Mouse (Mus musculus) neural tube, embryonic 11.5 days (tissue): ENCODE results near the gene 4930432K21Rik. TPM values are rescaled to one million over a fixed set of nuclear protein-coding genes. Genes with fewer than 3 reads are reported as not detected.

Experiments
- ATAC-seq: fragments of 200-750 bp; cut with Nextera tagmentation; 2 replicates; pipeline ENCODE4 v1.8.0; 2017; ENCODE audit warnings: moderate number of reproducible peaks, mild to moderate bottlenecking, moderate TSS enrichment, moderate library complexity; ENCODE audit not compliant: insufficient read depth, low FRiP score, low TSS enrichment
- DNase-seq: peaks from one replicate; pipeline ENCODE4 v3.0.0-alpha.2; 2015; ENCODE audit warnings: low spot score
- H3K27ac ChIP-seq: fragments of 300-500 bp; sonication (generic); 2 replicates; pipeline ENCODE4 v1.5.1; 2014; ENCODE audit warnings: low read depth, mild to moderate bottlenecking, low read length
- H3K27me3 ChIP-seq: fragments of 300-500 bp; sonication (generic); 2 replicates; pipeline ENCODE4 v1.6.1; 2014; ENCODE audit warnings: mild to moderate bottlenecking, low read length, mixed read lengths; ENCODE audit not compliant: control insufficient read depth, insufficient read depth
- H3K36me3 ChIP-seq: fragments of 300-500 bp; sonication (generic); 2 replicates; pipeline ENCODE4 v1.6.1; 2014; ENCODE audit warnings: mild to moderate bottlenecking, low read length, moderate library complexity, mixed read lengths; ENCODE audit not compliant: control insufficient read depth, insufficient read depth
- H3K4me1 ChIP-seq: fragments of 300-500 bp; sonication (generic); 2 replicates; pipeline ENCODE4 v1.6.1; 2014; ENCODE audit warnings: low read length, mixed read lengths; ENCODE audit not compliant: control insufficient read depth, insufficient read depth
- H3K4me2 ChIP-seq: fragments of 300-500 bp; sonication (generic); 2 replicates; pipeline ENCODE4 v1.6.1; 2014; ENCODE audit warnings: low read depth, mild to moderate bottlenecking, moderate library complexity
- H3K4me3 ChIP-seq: fragments of 300-500 bp; sonication (generic); 2 replicates; pipeline ENCODE4 v1.5.1; 2014; ENCODE audit warnings: low read depth, low read length
- H3K9ac ChIP-seq: fragments of 300-500 bp; sonication (generic); 2 replicates; pipeline ENCODE4 v1.6.1; 2014; ENCODE audit warnings: mild to moderate bottlenecking, low read length
- H3K9me3 ChIP-seq: fragments of 300-500 bp; sonication (generic); 2 replicates; pipeline ENCODE4 v1.6.1; 2016; ENCODE audit warnings: low read length; ENCODE audit not compliant: control insufficient read depth
- WGBS: fragments of 180-500 bp; shearing (Covaris S2); extraction: QIAGEN DNeasy Blood & Tissue Kit; methylation state at CpG from one replicate; pipeline ENCODE4 v1.1.7; 2014; 5-methylcytosine and 5-hydroxymethylcytosine counted together
- polyA plus RNA-seq: library from polyadenylated mRNA; unstranded; fragments of >200 nt; fragmentation: Nextera tagmentation; extraction: Ambion mirVana; gene quantifications from 2 replicates; pipeline ENCODE4 v1.2.1, GENCODE M21; 2014

Gene 4930432K21Rik
- polyA plus RNA-seq, 1 experiment from 2014 or later: 1.0 TPM

- no peak overlapping the region for H3K27ac ChIP-seq
- no peaks in the 10 kb centered on the region for H3K27me3 ChIP-seq
- peaks cover 4% of the 10 kb centered on the region for H3K36me3 ChIP-seq
- ATAC-seq: no peak
- no peak overlapping the region for H3K4me3 ChIP-seq
- no peaks in the 10 kb centered on the region for H3K9me3 ChIP-seq
- WGBS: 91% methylated on average over 6 of the region's 6 CpGs
- no peak for DNase-seq
- H3K4me1 ChIP-seq: peaks cover 12% of the 10 kb centered on the region
- H3K9ac ChIP-seq: no peak overlapping the region
- H3K4me2 ChIP-seq: no peak overlapping the region
Observed at GRCm38 (mm10) chr8:84106216-84107040, 41.4 kb upstream of the 4930432K21Rik start.

- 88% methylated on average over 6 of the region's 6 CpGs for WGBS
- ATAC-seq (no peak), DNase-seq (no peak)
Observed at GRCm38 (mm10) chr8:84115646-84116045, 32.2 kb upstream of the 4930432K21Rik start.

DNA sequence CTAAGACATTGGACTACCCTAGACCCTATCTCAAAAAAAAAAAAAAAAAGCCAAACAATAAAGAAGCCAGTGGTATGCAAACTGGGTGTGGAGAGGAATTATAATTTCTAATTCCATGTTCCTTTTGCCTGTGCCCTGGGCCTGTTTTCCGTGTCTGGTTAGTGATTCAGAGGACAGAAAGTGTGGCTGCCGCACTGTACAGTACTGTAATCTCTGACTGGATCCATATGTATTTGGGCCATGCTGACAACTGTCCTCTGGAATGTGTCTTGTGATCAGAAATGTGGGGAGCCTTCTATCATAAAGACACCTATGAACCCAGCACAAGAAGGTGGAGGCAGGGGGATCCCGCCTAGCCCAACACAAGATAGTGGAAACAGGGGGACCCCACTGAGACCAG, 25.7 kb upstream of the 4930432K21Rik start:
- Histone ChIP-seq H3K4me2 (no peak overlapping the region), H3K36me3 (no peaks in the 10 kb centered on the region), H3K27ac (no peak overlapping the region), H3K9me3 (no peaks in the 10 kb centered on the region), H3K27me3 (no peaks in the 10 kb centered on the region), H3K4me1 (no peaks in the 10 kb centered on the region), H3K4me3 (no peak overlapping the region), H3K9ac (no peak overlapping the region)
- DNase-seq (no peak), ATAC-seq (no peak)
- 81% methylated on average over 3 of the region's 3 CpGs for WGBS

More at GRCm38 (mm10) chr8:84115646-84116045, 32.2 kb upstream of the 4930432K21Rik start:
- no peak overlapping the region for H3K9ac ChIP-seq
- H3K4me2 ChIP-seq: no peak overlapping the region
- H3K4me3 ChIP-seq: no peak overlapping the region
- H3K9me3 ChIP-seq: no peaks in the 10 kb centered on the region
- no peaks in the 10 kb centered on the region for H3K36me3 ChIP-seq
- H3K27ac ChIP-seq: no peak overlapping the region
- no peaks in the 10 kb centered on the region for H3K4me1 ChIP-seq
- H3K27me3 ChIP-seq: no peaks in the 10 kb centered on the region

- DNase-seq (no peak), ATAC-seq (no peak)
- H3K4me1 ChIP-seq: no peaks in the 10 kb centered on the region
- H3K4me2 ChIP-seq: no peak within 1 kb of the TSS
- no peaks in the 10 kb centered on the region for H3K9me3 ChIP-seq
- 74% methylated on average over 8 of the region's 9 CpGs for WGBS
- no peak within 1 kb of the TSS for H3K27ac ChIP-seq
- no peaks in the 10 kb centered on the region for H3K27me3 ChIP-seq
- H3K36me3 ChIP-seq: no peaks in the 10 kb centered on the region
- no peak within 1 kb of the TSS for H3K4me3 ChIP-seq
- H3K9ac ChIP-seq: no peak within 1 kb of the TSS
Observed at GRCm38 (mm10) chr8:84125656-84126055, 22.2 kb upstream of the 4930432K21Rik start, which contains the start of gene Podnl1. TSS of gene Podnl1 (plus strand) at chr8:84125989.

DNA sequence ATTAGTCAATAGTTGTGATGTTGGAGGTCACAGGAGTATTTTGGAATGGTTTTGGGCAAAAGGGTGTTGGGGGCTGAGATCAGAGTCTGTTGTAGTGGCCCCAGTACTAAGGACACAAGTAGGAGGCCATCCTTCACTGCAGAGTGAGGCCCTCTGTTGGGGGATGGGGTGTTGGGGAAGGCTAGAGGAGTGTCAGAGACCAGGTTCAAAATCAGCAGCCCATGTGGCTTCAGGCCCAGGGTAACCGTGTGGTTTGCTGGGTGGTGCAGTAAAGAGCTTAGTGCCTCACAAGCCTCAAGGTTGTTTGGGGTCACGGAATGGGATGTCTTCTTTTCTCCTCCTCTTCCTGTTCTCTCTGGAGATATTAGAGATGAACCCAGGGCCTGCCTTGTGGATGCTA, 21.1 kb upstream of the 4930432K21Rik start:
- Histone ChIP-seq H3K9me3 (no peaks in the 10 kb centered on the region), H3K36me3 (no peaks in the 10 kb centered on the region), H3K27me3 (no peaks in the 10 kb centered on the region), H3K4me3 (no peak overlapping the region), H3K27ac (no peak overlapping the region), H3K9ac (no peak overlapping the region), H3K4me1 (no peaks in the 10 kb centered on the region), H3K4me2 (no peak overlapping the region)
- ATAC-seq (no peak), DNase-seq (no peak)
- WGBS: 72% methylated on average over 2 of the region's 2 CpGs

DNA sequence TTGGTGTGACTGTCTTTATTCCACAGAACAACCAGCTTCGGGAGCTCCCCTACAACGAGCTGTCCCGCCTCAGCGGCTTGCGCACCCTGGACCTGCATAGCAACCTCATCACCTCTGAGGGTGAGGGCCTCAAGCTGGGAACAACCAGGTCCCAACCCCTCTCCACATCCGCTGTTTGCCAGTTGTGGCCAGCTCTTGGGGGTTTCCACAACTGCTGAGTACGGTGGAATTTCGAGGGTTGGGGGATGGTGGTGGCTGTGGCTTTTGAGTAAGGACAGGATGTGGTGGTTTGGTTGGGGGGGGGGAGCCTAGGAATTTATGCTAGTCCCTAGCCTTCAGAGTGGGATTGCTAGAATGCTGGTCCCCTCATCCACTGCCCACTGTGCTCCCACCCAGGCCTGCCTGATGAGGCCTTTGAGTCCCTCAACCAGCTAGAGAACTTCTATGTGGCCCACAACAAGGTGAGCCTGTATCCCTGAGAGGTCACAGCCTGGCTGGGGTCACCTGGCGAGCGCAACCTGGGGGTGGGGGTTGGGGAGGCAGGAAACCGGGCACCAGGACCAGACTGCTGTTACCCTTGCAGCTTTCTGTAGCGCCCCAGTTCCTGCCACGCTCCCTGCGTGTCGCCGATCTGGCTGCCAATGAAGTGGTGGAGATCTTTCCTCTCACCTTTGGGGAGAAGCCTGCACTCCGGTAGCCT, 20.5 kb upstream of the 4930432K21Rik start:
- no peak overlapping the region for H3K4me2 ChIP-seq
- no peak for DNase-seq
- no peak for ATAC-seq
- no peak overlapping the region for H3K9ac ChIP-seq
- no peaks in the 10 kb centered on the region for H3K4me1 ChIP-seq
- no peak overlapping the region for H3K4me3 ChIP-seq
- H3K27me3 ChIP-seq: no peaks in the 10 kb centered on the region
- WGBS: 68% methylated on average over 17 of the region's 17 CpGs
- H3K36me3 ChIP-seq: no peaks in the 10 kb centered on the region
- no peak overlapping the region for H3K27ac ChIP-seq
- H3K9me3 ChIP-seq: no peaks in the 10 kb centered on the region

DNA sequence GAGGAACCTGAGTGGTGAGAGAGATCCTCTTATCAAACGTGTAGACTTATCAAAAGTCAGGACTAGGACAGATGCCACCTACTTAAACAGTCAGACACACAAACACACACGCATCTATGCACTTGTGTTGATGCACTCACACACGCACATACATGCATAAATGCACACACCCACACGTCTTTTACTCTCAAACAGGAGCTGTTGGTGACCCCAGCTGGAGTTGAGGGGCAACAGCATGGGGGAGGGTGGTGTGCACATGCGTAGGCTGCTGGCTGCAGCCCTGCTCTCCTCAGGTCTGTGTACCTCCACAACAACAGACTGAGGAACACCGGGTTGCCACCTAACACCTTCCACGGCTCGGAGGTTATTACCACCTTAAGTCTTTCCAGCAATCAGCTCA, 19.5 kb upstream of the 4930432K21Rik start:
- 80% methylated on average over 8 of the region's 8 CpGs for WGBS
- Histone ChIP-seq H3K4me1 (no peaks in the 10 kb centered on the region), H3K36me3 (peaks cover 4% of the 10 kb centered on the region), H3K27ac (no peak overlapping the region), H3K27me3 (no peaks in the 10 kb centered on the region), H3K4me3 (no peak overlapping the region), H3K9me3 (no peaks in the 10 kb centered on the region), H3K9ac (no peak overlapping the region), H3K4me2 (no peak overlapping the region)
- ATAC-seq: no peak
- DNase-seq: no peak

DNA sequence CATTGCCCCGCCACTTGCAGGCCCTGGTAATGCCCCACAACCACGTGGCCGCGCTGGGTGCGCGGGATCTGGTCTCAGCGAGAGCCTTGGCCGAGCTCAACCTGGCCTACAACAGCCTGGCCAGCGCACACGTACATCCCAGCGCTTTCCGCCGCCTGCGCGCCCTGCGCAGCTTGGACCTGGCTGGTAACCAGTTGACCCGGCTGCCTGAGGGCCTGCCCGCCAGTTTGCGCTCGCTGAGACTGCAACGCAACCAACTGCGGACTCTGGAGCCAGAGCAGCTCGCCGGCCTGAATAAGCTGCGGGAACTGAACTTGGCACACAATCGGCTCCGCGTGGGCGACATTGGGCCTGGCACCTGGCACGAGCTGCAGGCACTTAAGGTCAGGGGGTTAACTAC, 17.0 kb upstream of the 4930432K21Rik start:
- Histone ChIP-seq H3K4me3 (no peak overlapping the region), H3K36me3 (peaks cover 15% of the 10 kb centered on the region), H3K4me2 (no peak overlapping the region; the same call in 1 of the 2 replicates), H3K9me3 (no peaks in the 10 kb centered on the region), H3K4me1 (no peaks in the 10 kb centered on the region), H3K27ac (no peak overlapping the region), H3K9ac (no peak overlapping the region), H3K27me3 (no peaks in the 10 kb centered on the region)
- 40% methylated on average over 30 of the region's 30 CpGs for WGBS
- ATAC-seq (no peak), DNase-seq (no peak)

DNA sequence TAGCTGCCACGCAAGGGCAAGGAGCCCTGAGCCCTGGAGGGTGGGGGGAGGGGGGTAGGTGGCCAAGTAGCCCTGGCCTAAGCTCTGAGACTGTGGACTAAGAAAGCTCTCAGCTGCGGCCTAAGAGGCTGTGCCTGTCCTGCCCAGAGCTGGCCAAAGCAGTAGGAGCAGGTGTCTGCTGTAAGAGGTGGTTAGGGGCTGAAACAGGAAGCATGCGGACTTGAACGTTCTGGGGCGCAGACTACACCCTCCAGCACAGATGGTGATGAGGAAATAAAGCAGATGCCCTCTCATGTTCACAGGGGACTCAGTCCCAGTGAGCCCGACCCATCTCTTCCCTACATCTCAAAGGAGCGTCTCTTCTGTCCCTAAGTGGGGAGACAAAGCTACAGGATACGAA, 15.6 kb upstream of the 4930432K21Rik start:
- Histone ChIP-seq H3K27me3 (no peaks in the 10 kb centered on the region), H3K36me3 (peaks cover 21% of the 10 kb centered on the region), H3K9me3 (no peaks in the 10 kb centered on the region), H3K4me3 (no peak overlapping the region), H3K4me2 (no peak overlapping the region), H3K27ac (no peak overlapping the region), H3K4me1 (no peaks in the 10 kb centered on the region), H3K9ac (no peak overlapping the region)
- 90% methylated on average over 8 of the region's 8 CpGs for WGBS
- DNase-seq (no peak), ATAC-seq (no peak)
